In genomic region chr9:91350211-91350791, GRCm38 (mm10) we compare ENCODE assay signal across 10 mouse cellular contexts. TPM values are rescaled to one million over a fixed set of nuclear protein-coding genes. Genes with fewer than 3 reads are reported as not detected.
DNase-seq lines count a peak whose midpoint lies in the region; ATAC-seq lines count a peak whose summit lies in the region.
"Had no signal": no experiment of that assay in that cellular context is flagged by ENCODE, and none has a peak within 500 bp of the region (broad histone marks: within the 10 kb centered on the region; RNA-seq: fewer than 3 reads in every experiment).

No protein-coding gene starts in this region.

- no peaks in the 10 kb centered on the region for H3K4me1 ChIP-seq in intestine, embryonic 14.5 days (replicated peaks; ENCODE audit: control insufficient read depth, insufficient read depth, low read length)
- H3K4me1 ChIP-seq in intestine, embryonic 16.5 days (ENCODE audit: control insufficient read depth, insufficient read depth, low read length) = no peaks in the 10 kb centered on the region
- no peaks in the 10 kb centered on the region for H3K4me1 ChIP-seq in embryonic facial prominence, embryonic 11.5 days (ENCODE audit: control insufficient read depth, insufficient read depth, low read length)
- H3K4me1 ChIP-seq in hindbrain, embryonic 16.5 days (ENCODE audit: control insufficient read depth, insufficient read depth, low read depth, low read length) = peaks cover 3% of the 10 kb centered on the region; the same call in 1 of the 2 replicates
- H3K4me1 ChIP-seq in neural tube, embryonic 15.5 days = peaks cover 10% of the 10 kb centered on the region

- H3K27ac ChIP-seq in intestine, embryonic 14.5 days (ENCODE audit: low read depth) = no peak overlapping the region
- no peak overlapping the region for H3K27ac ChIP-seq in intestine, embryonic 16.5 days (ENCODE audit: low read length)
- no peak overlapping the region for H3K27ac ChIP-seq in embryonic facial prominence, embryonic 11.5 days (replicated peaks; ENCODE audit: low read depth, low read length)
- peak overlapping the region; percentile 69 for H3K27ac ChIP-seq in hindbrain, embryonic 16.5 days (ENCODE audit: low read depth, low read length)
- H3K27ac ChIP-seq in neural tube, embryonic 15.5 days (replicated peaks) = peak overlapping the region; percentile 54

- ATAC-seq in intestine, embryonic 14.5 days (replicated peaks; ENCODE audit: low FRiP score, low TSS enrichment, low read depth) = no peak
- no peak for ATAC-seq in intestine, embryonic 16.5 days
- ATAC-seq in embryonic facial prominence, embryonic 11.5 days (replicated peaks; ENCODE audit: insufficient number of reproducible peaks, low FRiP score, low TSS enrichment, low read depth) = no peak
- no peak for ATAC-seq in hindbrain, embryonic 16.5 days
- ATAC-seq in neural tube, embryonic 15.5 days (ENCODE audit: low FRiP score) = no peak
- no peak for ATAC-seq in granulocyte monocyte progenitor cell, adult 5-6 weeks (replicated peaks; ENCODE audit: poor library complexity, severe bottlenecking)
- ATAC-seq: liver, postnatal 0 days had no signal

- no peak overlapping the region for H3K9ac ChIP-seq in intestine, embryonic 14.5 days (ENCODE audit: low read length)
- no peak overlapping the region for H3K9ac ChIP-seq in intestine, embryonic 16.5 days (ENCODE audit: low read depth, low read length)
- H3K9ac ChIP-seq in embryonic facial prominence, embryonic 11.5 days (replicated peaks; ENCODE audit: low read length) = no peak overlapping the region
- peak overlapping the region; percentile 36 for H3K9ac ChIP-seq in hindbrain, embryonic 16.5 days (ENCODE audit: low read depth, low read length)
- no peak overlapping the region for H3K9ac ChIP-seq in neural tube, embryonic 15.5 days (replicated peaks)
- H3K9ac ChIP-seq: liver, postnatal 0 days had no signal

- WGBS in intestine, embryonic 14.5 days = 2% methylated on average over 16 of the region's 16 CpGs
- WGBS in intestine, embryonic 16.5 days = 3% methylated on average over 16 of the region's 16 CpGs
- under 1% methylated on average over 16 of the region's 16 CpGs for WGBS in embryonic facial prominence, embryonic 11.5 days
- WGBS in hindbrain, embryonic 16.5 days = 4% methylated on average over 16 of the region's 16 CpGs
- 3% methylated on average over 16 of the region's 16 CpGs for WGBS in neural tube, embryonic 15.5 days

- no peaks in the 10 kb centered on the region for H3K36me3 ChIP-seq in intestine, embryonic 14.5 days (ENCODE audit: control insufficient read depth, insufficient read depth, low read length)
- no peaks in the 10 kb centered on the region for H3K36me3 ChIP-seq in intestine, embryonic 16.5 days (ENCODE audit: control insufficient read depth, insufficient read depth, low read length)
- H3K36me3 ChIP-seq in embryonic facial prominence, embryonic 11.5 days (replicated peaks; ENCODE audit: control insufficient read depth, insufficient read depth, low read depth, low read length) = no peaks in the 10 kb centered on the region
- H3K36me3 ChIP-seq in hindbrain, embryonic 16.5 days (ENCODE audit: control insufficient read depth, insufficient read depth, low read length) = no peaks in the 10 kb centered on the region
- H3K36me3 ChIP-seq in neural tube, embryonic 15.5 days = no peaks in the 10 kb centered on the region

- peak; percentile 56 for DNase-seq in intestine, embryonic 14.5 days (ENCODE audit: low spot score)
- no peak for DNase-seq in embryonic facial prominence, embryonic 11.5 days (ENCODE audit: low spot score)
- no peak for DNase-seq in kidney, postnatal 36 days
- DNase-seq in layer of hippocampus, adult 8-10 months (ENCODE audit: low spot score in 2 of 2) = no peak
- DNase-seq: liver, postnatal 0 days had no signal

- H3K4me3 ChIP-seq in intestine, embryonic 14.5 days (ENCODE audit: low read depth, low read length) = no peak overlapping the region
- H3K4me3 ChIP-seq in intestine, embryonic 16.5 days (ENCODE audit: low read length) = no peak overlapping the region
- H3K4me3 ChIP-seq in embryonic facial prominence, embryonic 11.5 days (ENCODE audit: low read depth, low read length) = 0 out of 2 replicates have a peak overlapping the region, but pooled peaks have one; percentile 14
- H3K4me3 ChIP-seq in hindbrain, embryonic 16.5 days (ENCODE audit: low read length) = peak overlapping the region; percentile 32
- peak overlapping the region; percentile 16 for H3K4me3 ChIP-seq in neural tube, embryonic 15.5 days (replicated peaks)

- peaks cover 73% of the 10 kb centered on the region for H3K27me3 ChIP-seq in intestine, embryonic 14.5 days (replicated peaks; ENCODE audit: control insufficient read depth, insufficient read depth, low read length)
- peaks cover 54% of the 10 kb centered on the region for H3K27me3 ChIP-seq in intestine, embryonic 16.5 days (replicated peaks; ENCODE audit: control insufficient read depth, insufficient read depth, low read length)
- peaks cover 28% of the 10 kb centered on the region for H3K27me3 ChIP-seq in embryonic facial prominence, embryonic 11.5 days (ENCODE audit: control insufficient read depth, insufficient read depth, low read length)
- H3K27me3 ChIP-seq in hindbrain, embryonic 16.5 days (replicated peaks; ENCODE audit: control insufficient read depth, insufficient read depth, low read length) = peaks cover 17% of the 10 kb centered on the region
- peaks cover 19% of the 10 kb centered on the region for H3K27me3 ChIP-seq in neural tube, embryonic 15.5 days (replicated peaks)

- no peaks in the 10 kb centered on the region for H3K9me3 ChIP-seq in intestine, embryonic 14.5 days (ENCODE audit: control insufficient read depth, low read length)
- H3K9me3 ChIP-seq in intestine, embryonic 16.5 days (ENCODE audit: control insufficient read depth, low read length) = no peaks in the 10 kb centered on the region
- H3K9me3 ChIP-seq in embryonic facial prominence, embryonic 11.5 days (replicated peaks; ENCODE audit: control insufficient read depth, low read length) = no peaks in the 10 kb centered on the region
- no peaks in the 10 kb centered on the region for H3K9me3 ChIP-seq in hindbrain, embryonic 16.5 days (ENCODE audit: control insufficient read depth, low read length)
- H3K9me3 ChIP-seq in neural tube, embryonic 15.5 days (replicated peaks) = no peaks in the 10 kb centered on the region

- no peak overlapping the region for H3K4me2 ChIP-seq in intestine, embryonic 14.5 days (ENCODE audit: low read length)
- no peak overlapping the region for H3K4me2 ChIP-seq in intestine, embryonic 16.5 days (ENCODE audit: low read depth, low read length)
- no peak overlapping the region; the same call in 1 of the 2 replicates for H3K4me2 ChIP-seq in embryonic facial prominence, embryonic 11.5 days (ENCODE audit: low read depth, low read length)
- H3K4me2 ChIP-seq in hindbrain, embryonic 16.5 days (ENCODE audit: low read length) = peak overlapping the region; percentile 48
- H3K4me2 ChIP-seq in neural tube, embryonic 15.5 days = peak overlapping the region; percentile 47

RNA-seq across cellular contexts. Expression of gene Zic4, which starts 11.9 kb away (rescaled TPM):
- not detected in 2 replicates for polyA plus RNA-seq in intestine, embryonic 14.5 days (2014; fragmentation: Nextera tagmentation; extraction: Ambion mirVana)
- not detected in 2 replicates for polyA plus RNA-seq in intestine, embryonic 16.5 days (2015; fragmentation: Nextera tagmentation; extraction: Ambion mirVana)
- polyA plus RNA-seq in embryonic facial prominence, embryonic 11.5 days (2014; fragmentation: Nextera tagmentation; extraction: Ambion mirVana) = 6.7 and 6.9 TPM in 2 replicates
- polyA plus RNA-seq in hindbrain, embryonic 16.5 days (2015; fragmentation: Nextera tagmentation; extraction: Ambion mirVana) = 62.4 and 67.4 TPM in 2 replicates
- 28.3 and 44.9 TPM in 2 replicates for polyA plus RNA-seq in neural tube, embryonic 15.5 days (2015; fragmentation: Nextera tagmentation; extraction: Ambion mirVana)
- total RNA-seq in granulocyte monocyte progenitor cell, adult 5-6 weeks (2014; fragmentation: Nextera tagmentation) = not detected in 2 replicates
- not detected in 2 replicates for total RNA-seq in granulocyte monocyte progenitor cell, adult 5-6 weeks (2017)
- 1 to 10 TPM; 2.7 to 4.8 (median 3.5) TPM for total RNA-seq in layer of hippocampus, adult 8-10 months (2022)
- polyA plus RNA-seq: heart, postnatal 0 days; liver, postnatal 0 days had no signal

RNA-seq across cellular contexts. Expression of gene Zic1, which starts 15.3 kb away (rescaled TPM):
- polyA plus RNA-seq in intestine, embryonic 14.5 days (2014; fragmentation: Nextera tagmentation; extraction: Ambion mirVana) = not detected in 2 replicates
- polyA plus RNA-seq in intestine, embryonic 16.5 days (2015; fragmentation: Nextera tagmentation; extraction: Ambion mirVana) = not detected in 2 replicates
- polyA plus RNA-seq in embryonic facial prominence, embryonic 11.5 days (2014; fragmentation: Nextera tagmentation; extraction: Ambion mirVana) = 3.3 and 3.5 TPM in 2 replicates
- 11.4 and 14.6 TPM in 2 replicates for polyA plus RNA-seq in hindbrain, embryonic 16.5 days (2015; fragmentation: Nextera tagmentation; extraction: Ambion mirVana)
- 9.7 and 13.2 TPM in 2 replicates for polyA plus RNA-seq in neural tube, embryonic 15.5 days (2015; fragmentation: Nextera tagmentation; extraction: Ambion mirVana)
- not detected in 2 replicates for total RNA-seq in granulocyte monocyte progenitor cell, adult 5-6 weeks (2014; fragmentation: Nextera tagmentation)
- not detected in 2 replicates for total RNA-seq in granulocyte monocyte progenitor cell, adult 5-6 weeks (2017)
- 10 to 100 TPM in 3 of 4 experiments, 1 to 10 TPM in 1; 9.9 to 13.1 (median 11.2) TPM for total RNA-seq in layer of hippocampus, adult 8-10 months (2022)
- polyA plus RNA-seq: heart, postnatal 0 days; liver, postnatal 0 days had no signal

Comparison
In these comparisons a context has a peak if more than half of its experiments do, and no peak if none do; other contexts are left out.
1. H3K27ac ChIP-seq: peak in hindbrain, embryonic 16.5 days (single experiment) and neural tube, embryonic 15.5 days (single experiment); none in intestine, embryonic 14.5 days (single experiment), intestine, embryonic 16.5 days (single experiment) and embryonic facial prominence, embryonic 11.5 days (single experiment).
2. H3K4me2 ChIP-seq: peak in hindbrain, embryonic 16.5 days (single experiment) and neural tube, embryonic 15.5 days (single experiment); none in intestine, embryonic 14.5 days (single experiment), intestine, embryonic 16.5 days (single experiment) and embryonic facial prominence, embryonic 11.5 days (single experiment).
3. H3K4me3 ChIP-seq: peak in embryonic facial prominence, embryonic 11.5 days (single experiment), hindbrain, embryonic 16.5 days (single experiment) and neural tube, embryonic 15.5 days (single experiment); none in intestine, embryonic 14.5 days (single experiment) and intestine, embryonic 16.5 days (single experiment).